Mouse (Mus musculus): Measurements from ENCODE around the gene Mlana. TPM values are rescaled to one million over a fixed set of nuclear protein-coding genes. Genes with fewer than 3 reads are reported as not detected.
A peak's percentile ranks its signal among the peaks of the same experiment; 100 is the strongest.

Gene Mlana
- polyA plus RNA-seq (2016; fragmentation: Nextera tagmentation; extraction: Ambion mirVana): 0.15 and 0.32 TPM in 2 replicates

DNA sequence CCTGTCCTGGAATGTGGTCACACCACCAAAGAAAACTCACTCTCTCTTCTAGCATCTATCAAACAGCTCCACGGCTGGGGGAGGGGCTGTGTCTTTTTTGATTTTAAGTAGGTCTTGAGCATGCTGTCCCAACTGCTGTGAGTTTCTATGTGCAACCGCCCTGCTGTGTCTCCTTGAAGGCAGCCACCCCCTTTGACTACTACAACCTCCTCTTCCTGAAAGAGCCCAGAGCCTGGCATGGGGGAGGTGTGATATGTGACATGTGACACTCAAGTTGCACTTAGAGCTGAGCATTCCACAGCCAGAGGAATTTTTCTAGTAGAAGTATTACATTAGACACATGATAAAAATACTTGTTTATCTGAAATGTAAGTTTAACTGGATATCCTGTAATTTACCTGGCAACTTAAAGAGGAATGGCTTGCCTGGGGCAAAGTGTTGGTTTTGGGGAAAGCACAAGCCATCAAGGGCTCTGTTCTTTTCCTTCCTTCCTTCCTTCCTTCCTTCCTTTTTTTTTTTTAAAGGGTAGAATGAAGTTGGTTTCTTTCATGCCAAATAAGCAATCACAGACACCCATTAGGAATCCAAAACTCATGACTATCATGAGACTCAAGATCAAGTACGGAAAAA, at the start of gene Mlana:
Gene Mlana (plus strand): TSS at position 580 of the 630 bp plus-strand sequence.
- DNase-seq (ENCODE audit: low spot score): no peak
- H3K9me3 ChIP-seq: no peaks in the 10 kb centered on the region
- WGBS: 41% methylated on average over 3 of the region's 3 CpGs
- H3K4me1 ChIP-seq: peaks cover 18% of the 10 kb centered on the region
- H3K27ac ChIP-seq: peak within 1 kb of the TSS; percentile 30; the same call in 1 of the 2 replicates
- no peaks in the 10 kb centered on the region for H3K27me3 ChIP-seq (ENCODE audit: insufficient read depth, poor library complexity, severe bottlenecking)
- no peaks in the 10 kb centered on the region for H3K36me3 ChIP-seq
- H3K4me3 ChIP-seq: no peak within 1 kb of the TSS

DNA sequence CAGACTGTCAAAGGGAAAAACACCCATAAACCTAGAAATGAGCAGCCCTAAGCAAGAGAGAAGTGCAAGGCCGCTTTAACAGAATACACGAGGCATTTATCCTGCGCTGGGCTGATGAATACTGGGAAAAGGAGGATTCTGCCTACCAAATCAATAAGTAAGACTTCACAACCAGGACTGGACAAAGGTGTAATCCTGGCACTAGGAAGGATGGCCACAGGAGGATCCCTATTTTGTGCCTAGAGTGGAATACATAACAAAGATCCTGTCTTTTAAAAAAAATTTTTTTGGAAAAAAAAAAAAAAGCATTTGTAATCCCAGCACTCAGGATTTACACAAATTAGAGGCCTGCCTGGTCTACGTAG, 49.1 kb upstream of the Mlana start:
- DNase-seq (ENCODE audit: low spot score): no peak

DNA sequence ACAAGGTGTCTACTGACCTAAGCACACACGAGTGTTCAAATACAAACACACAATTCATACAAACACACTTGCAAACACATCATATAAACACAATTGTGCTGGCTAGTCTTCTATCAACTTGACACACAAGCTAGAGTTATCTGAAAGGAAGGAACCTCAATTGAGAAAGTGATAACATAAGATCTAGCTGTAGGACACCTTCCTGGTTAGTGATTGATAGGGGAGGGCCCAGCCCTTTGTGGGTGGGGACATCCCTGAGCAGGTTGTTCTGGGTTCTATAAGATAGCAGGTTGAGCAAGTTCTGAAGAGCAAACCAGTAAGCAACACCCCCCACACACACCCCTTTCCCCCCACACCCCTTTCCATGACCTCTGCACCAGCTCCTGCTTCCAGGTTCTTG, 47.9 kb upstream of the Mlana start:
- Histone ChIP-seq H3K9me3 (no peaks in the 10 kb centered on the region), H3K27me3 (ENCODE audit: insufficient read depth, poor library complexity, severe bottlenecking) (peaks cover 43% of the 10 kb centered on the region), H3K36me3 (peaks cover 5% of the 10 kb centered on the region; the same call in 1 of the 2 replicates), H3K4me3 (no peak overlapping the region), H3K27ac (no peak overlapping the region), H3K4me1 (0 out of 2 replicates have a peak, but pooled peaks cover 2% of the 10 kb centered on the region)
- no peak for DNase-seq (ENCODE audit: low spot score)
- 63% methylated on average over 1 of the region's 1 CpGs for WGBS

More for the DNA sequence above, 49.1 kb upstream of the Mlana start:
- Histone ChIP-seq H3K36me3 (peaks cover 5% of the 10 kb centered on the region; the same call in 1 of the 2 replicates), H3K4me3 (peak overlapping the region; percentile 84), H3K27me3 (ENCODE audit: insufficient read depth, poor library complexity, severe bottlenecking) (peaks cover 35% of the 10 kb centered on the region), H3K4me1 (0 out of 2 replicates have a peak, but pooled peaks cover 2% of the 10 kb centered on the region), H3K9me3 (no peaks in the 10 kb centered on the region), H3K27ac (no peak overlapping the region)
- WGBS: 33% methylated on average over 4 of the region's 4 CpGs

DNA sequence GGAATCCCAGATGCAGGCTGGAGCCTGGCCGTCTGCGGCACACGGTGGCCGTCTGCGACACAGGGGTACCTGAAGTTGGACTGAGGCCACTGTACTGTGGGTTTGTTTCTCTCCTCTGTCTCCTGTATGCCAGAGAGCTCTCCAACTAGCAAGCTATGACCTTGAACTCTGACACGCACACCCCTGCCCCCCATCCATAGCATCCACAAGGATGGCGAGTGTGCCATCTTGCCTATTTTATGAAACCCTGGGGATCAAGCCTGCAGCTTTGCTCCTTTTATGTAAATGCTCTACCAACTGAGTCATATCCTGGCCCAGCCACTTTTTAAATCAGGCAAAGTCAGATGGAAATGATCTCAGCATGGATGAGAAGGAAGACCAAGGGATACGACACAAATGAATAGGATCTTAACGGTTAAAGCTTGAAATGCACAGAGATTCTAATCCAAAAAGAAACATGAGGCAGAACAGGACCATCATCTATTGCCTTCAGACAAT, 43.8 kb upstream of the Mlana start:
- Histone ChIP-seq H3K4me3 (no peak overlapping the region), H3K4me1 (peaks cover 3% of the 10 kb centered on the region; the same call in 1 of the 2 replicates), H3K36me3 (no peaks in the 10 kb centered on the region), H3K27ac (no peak overlapping the region), H3K9me3 (no peaks in the 10 kb centered on the region), H3K27me3 (ENCODE audit: insufficient read depth, poor library complexity, severe bottlenecking) (peaks cover 42% of the 10 kb centered on the region)
- 86% methylated on average over 9 of the region's 9 CpGs for WGBS
- no peak for DNase-seq (ENCODE audit: low spot score)

DNA sequence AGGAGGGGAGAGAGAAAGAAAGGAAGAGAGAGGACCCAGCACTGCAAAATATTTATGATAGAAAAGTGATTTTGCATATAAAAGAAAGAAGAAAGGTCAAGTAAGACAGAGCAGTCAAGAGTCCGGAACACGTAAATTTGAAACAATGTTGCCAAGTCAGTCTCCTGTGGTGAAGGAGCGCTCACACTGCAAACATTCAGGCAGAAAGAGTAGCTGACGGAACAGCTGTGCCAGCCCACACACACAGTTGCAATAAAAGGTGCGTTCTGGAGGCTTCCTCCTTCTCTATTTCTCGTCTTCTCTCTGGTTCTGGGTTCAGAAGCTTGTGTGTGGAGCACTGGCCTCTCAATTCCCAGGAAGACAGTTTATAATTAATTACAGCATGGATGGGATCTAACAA, 42.5 kb upstream of the Mlana start:
- Histone ChIP-seq H3K4me3 (no peak overlapping the region), H3K9me3 (no peaks in the 10 kb centered on the region), H3K36me3 (no peaks in the 10 kb centered on the region), H3K27ac (no peak overlapping the region), H3K27me3 (ENCODE audit: insufficient read depth, poor library complexity, severe bottlenecking) (peaks cover 42% of the 10 kb centered on the region), H3K4me1 (peaks cover 3% of the 10 kb centered on the region; the same call in 1 of the 2 replicates)
- DNase-seq (ENCODE audit: low spot score): no peak
- 72% methylated on average over 6 of the region's 6 CpGs for WGBS

DNA sequence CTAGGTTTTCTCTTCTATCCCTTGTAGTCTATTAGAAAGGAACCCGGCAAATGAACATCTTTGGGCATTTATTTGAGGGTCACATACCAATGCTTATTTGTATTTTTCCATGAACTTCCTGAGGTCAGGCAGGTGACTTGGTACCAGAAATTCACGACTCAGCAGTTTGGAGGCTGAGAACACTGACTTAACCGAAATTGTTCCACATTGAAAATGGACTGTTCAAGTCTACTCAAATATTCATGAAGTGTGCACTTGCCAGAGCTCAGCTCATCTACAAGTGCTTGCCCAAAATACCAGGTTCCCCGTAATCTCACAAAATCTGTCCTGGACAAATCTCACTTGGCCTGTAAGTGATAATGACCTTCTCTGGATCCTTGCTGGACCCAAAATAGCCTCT, 41.6 kb upstream of the Mlana start:
- no peak for DNase-seq (ENCODE audit: low spot score)
- peaks cover 37% of the 10 kb centered on the region for H3K27me3 ChIP-seq (ENCODE audit: insufficient read depth, poor library complexity, severe bottlenecking)

DNA sequence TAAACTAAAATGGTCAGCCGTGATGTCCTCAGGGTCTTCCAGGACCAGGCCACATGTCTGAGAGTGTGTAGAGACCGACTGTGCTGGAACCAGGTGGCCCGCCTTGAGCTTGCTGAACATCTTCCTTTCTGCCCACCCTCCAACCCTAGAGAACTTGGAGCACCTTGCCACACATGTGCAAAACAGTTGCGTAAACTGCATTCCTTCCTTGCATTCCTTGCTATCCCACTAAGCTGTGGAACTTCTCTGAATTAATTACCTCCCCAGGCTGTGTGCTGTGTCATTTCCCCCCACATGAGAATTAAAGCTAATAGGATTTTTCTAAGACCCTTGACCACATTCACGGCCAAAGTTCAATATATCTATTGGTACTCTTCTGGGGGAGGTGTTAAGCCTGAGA, 41.0 kb upstream of the Mlana start:
- 80% methylated on average over 5 of the region's 5 CpGs for WGBS
- H3K27me3 ChIP-seq (ENCODE audit: insufficient read depth, poor library complexity, severe bottlenecking): peaks cover 37% of the 10 kb centered on the region
- H3K27ac ChIP-seq: no peak overlapping the region
- H3K4me3 ChIP-seq: no peak overlapping the region
- peaks cover 3% of the 10 kb centered on the region; the same call in 1 of the 2 replicates for H3K4me1 ChIP-seq
- no peak for DNase-seq (ENCODE audit: low spot score)
- H3K36me3 ChIP-seq: no peaks in the 10 kb centered on the region
- H3K9me3 ChIP-seq: no peaks in the 10 kb centered on the region

More for the DNA sequence above, 41.6 kb upstream of the Mlana start:
- Histone ChIP-seq H3K4me1 (peaks cover 3% of the 10 kb centered on the region; the same call in 1 of the 2 replicates), H3K4me3 (no peak overlapping the region), H3K9me3 (no peaks in the 10 kb centered on the region), H3K27ac (no peak overlapping the region), H3K36me3 (no peaks in the 10 kb centered on the region)
- 81% methylated on average over 4 of the region's 4 CpGs for WGBS

DNA sequence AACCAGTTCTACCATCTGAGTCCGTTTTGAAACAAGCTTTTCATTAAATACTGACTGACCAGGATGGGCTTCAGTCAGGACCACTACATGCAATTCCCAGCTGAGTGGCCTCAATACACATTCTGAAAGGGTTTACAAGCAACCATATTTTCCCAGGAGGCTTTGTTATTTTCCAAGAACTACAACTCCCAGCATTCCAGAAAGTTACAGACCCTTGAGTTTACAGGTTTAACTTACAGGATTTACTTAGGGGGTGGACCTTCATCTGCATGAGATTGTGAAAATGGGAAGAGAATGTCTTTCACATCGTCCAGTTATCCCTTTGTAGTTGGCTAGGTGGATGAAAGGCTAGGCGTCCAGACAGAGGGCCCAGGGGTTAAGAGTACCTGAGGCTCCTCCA, 40.6 kb upstream of the Mlana start:
- WGBS: 51% methylated on average over 3 of the region's 3 CpGs
- no peak overlapping the region for H3K27ac ChIP-seq
- no peaks in the 10 kb centered on the region for H3K36me3 ChIP-seq
- no peak overlapping the region for H3K4me3 ChIP-seq
- peaks cover 3% of the 10 kb centered on the region; the same call in 1 of the 2 replicates for H3K4me1 ChIP-seq
- peaks cover 37% of the 10 kb centered on the region for H3K27me3 ChIP-seq (ENCODE audit: insufficient read depth, poor library complexity, severe bottlenecking)
- H3K9me3 ChIP-seq: no peaks in the 10 kb centered on the region
- no peak for DNase-seq (ENCODE audit: low spot score)

DNA sequence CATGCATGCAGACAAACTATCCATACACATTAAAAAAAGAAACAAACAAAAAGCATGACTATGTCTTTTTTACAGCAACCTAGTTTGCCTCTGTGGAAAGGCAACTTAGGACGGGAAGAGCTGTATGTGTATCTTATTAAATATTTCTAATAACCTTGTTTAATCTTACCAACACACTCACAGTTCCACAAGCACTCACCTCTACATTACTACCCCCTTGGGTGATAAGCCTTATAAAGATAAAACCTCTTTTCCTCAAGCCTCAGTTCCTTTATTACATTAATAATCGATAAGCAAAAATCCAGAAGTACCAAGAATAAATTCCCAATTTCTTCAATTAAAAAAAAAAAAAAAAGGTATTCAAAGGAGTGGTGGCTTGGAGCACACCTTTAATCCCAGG, 40.1 kb upstream of the Mlana start:
- WGBS: 86% methylated on average over 2 of the region's 2 CpGs
- no peak overlapping the region for H3K27ac ChIP-seq
- no peak for DNase-seq (ENCODE audit: low spot score)
- no peaks in the 10 kb centered on the region for H3K36me3 ChIP-seq
- no peak overlapping the region for H3K4me3 ChIP-seq
- H3K27me3 ChIP-seq (ENCODE audit: insufficient read depth, poor library complexity, severe bottlenecking): peaks cover 32% of the 10 kb centered on the region
- peaks cover 3% of the 10 kb centered on the region; the same call in 1 of the 2 replicates for H3K4me1 ChIP-seq
- no peaks in the 10 kb centered on the region for H3K9me3 ChIP-seq

DNA sequence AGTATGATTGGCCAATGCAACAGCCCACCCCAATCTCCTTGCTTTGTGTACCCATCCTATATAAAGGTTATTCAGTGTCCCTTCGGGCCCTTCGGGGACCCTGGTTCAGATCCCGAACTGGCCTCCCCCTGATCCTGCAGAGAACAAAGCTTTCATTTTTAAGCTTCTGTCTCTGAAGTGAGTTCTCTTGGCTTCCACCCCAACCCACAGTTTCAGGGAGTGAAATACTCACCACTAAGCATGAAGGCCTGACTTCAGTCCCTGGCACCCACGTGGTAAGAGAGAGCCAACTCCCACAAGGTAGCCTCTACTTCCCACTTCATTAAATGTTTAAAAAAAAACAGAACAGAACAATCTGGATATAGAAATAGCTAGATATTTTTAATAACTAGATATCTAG, 38.8 kb upstream of the Mlana start:
- Histone ChIP-seq H3K4me1 (peaks cover 3% of the 10 kb centered on the region; the same call in 1 of the 2 replicates), H3K4me3 (no peak overlapping the region), H3K9me3 (no peaks in the 10 kb centered on the region), H3K36me3 (no peaks in the 10 kb centered on the region), H3K27ac (no peak overlapping the region), H3K27me3 (ENCODE audit: insufficient read depth, poor library complexity, severe bottlenecking) (peaks cover 28% of the 10 kb centered on the region)
- WGBS: 88% methylated on average over 4 of the region's 4 CpGs
- DNase-seq (ENCODE audit: low spot score): no peak

DNA sequence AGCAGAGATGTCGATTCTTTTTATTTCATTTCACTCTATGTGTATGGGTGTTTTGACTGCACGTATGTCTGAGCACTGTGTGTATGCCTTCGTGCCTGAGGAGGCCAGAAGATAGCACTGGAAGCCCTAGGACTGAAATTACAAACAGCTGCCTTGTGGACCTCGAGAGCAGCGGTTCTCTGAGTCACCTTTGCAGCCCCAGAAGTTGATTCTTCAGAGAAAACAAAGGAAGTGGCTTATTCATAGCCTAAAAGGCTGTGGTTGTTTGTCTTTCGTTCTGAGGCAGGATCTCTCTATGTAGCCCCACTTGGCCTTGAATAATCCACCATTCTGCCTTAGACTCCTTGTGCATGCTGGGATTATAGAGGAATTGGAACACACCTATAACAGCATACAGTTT, 37.9 kb upstream of the Mlana start:
- Histone ChIP-seq H3K4me1 (peaks cover 3% of the 10 kb centered on the region; the same call in 1 of the 2 replicates), H3K27me3 (ENCODE audit: insufficient read depth, poor library complexity, severe bottlenecking) (peaks cover 26% of the 10 kb centered on the region), H3K4me3 (no peak overlapping the region), H3K36me3 (no peaks in the 10 kb centered on the region), H3K9me3 (no peaks in the 10 kb centered on the region), H3K27ac (no peak overlapping the region)
- no peak for DNase-seq (ENCODE audit: low spot score)
- 62% methylated on average over 6 of the region's 6 CpGs for WGBS

DNA sequence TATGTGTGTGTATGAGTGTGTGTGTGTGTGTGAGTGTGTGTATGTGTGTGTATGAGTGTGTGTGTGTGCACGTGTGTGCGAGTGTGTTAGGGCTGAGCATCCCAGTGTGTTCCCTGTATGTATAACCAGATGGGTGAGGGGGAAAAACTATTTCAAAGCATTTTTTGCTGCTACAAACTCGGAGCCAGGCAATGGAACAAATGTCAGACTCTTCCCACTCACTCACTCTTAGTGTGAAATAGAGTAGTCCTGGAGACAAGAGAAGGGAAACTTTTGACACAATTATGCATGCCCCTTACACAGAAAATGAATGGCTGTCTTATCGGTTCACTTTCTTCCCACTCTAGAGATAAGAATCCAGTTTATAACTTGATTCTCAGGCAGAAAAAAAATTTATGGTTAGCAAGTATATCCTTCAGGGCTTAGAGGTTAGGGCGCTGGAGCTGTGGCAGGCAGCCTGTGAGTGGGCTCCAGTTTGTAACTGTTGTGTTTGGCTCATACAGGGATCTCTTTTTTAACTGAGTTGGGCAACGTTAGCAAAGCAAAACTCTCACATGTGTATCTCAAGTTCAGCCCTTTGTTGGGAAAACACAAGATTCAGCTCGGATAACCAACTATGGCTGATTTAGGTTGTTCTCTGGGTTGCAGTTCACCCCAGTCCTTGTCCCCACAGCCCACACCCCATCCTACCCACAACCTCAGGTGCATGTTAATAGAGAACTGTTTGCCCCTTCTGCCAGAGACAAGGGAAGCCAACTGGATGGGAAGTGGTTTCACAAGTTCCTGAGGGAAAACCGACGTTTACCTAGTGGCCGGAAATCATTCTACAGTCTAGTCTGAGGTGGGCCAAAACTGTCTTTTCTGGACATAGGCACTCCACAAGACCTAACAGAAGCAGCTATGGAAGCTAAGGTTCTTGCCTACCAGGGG, 36.5 kb upstream of the Mlana start:
- Histone ChIP-seq H3K9me3 (no peaks in the 10 kb centered on the region), H3K27me3 (ENCODE audit: insufficient read depth, poor library complexity, severe bottlenecking) (peaks cover 21% of the 10 kb centered on the region), H3K4me3 (no peak overlapping the region), H3K27ac (no peak overlapping the region), H3K4me1 (peaks cover 3% of the 10 kb centered on the region; the same call in 1 of the 2 replicates), H3K36me3 (no peaks in the 10 kb centered on the region)
- WGBS: 80% methylated on average over 10 of the region's 10 CpGs
- DNase-seq (ENCODE audit: low spot score): no peak

Measured in heart, embryonic 10.5 days (tissue).